Mouse (Mus musculus) forebrain, embryonic 12.5 days (tissue): Measurements from ENCODE around the gene Hsp90aa1. TPM values are rescaled to one million over a fixed set of nuclear protein-coding genes. Genes with fewer than 3 reads are reported as not detected.
"Not testable (repeated sequence)": the region's sequence is repeated elsewhere in the genome, so short reads cannot be mapped to it uniquely, and the experiment has no call there.

Source experiments
- ATAC-seq: fragments of 200-750 bp; cut with Nextera tagmentation; 2 replicates; pipeline ENCODE4 v1.8.0; 2017; ENCODE audit warnings: moderate TSS enrichment; ENCODE audit not compliant: low FRiP score
- H3K27ac ChIP-seq: fragments of 300-500 bp; sonication (generic); 2 replicates; pipeline ENCODE4 v1.5.1; 2016; ENCODE audit warnings: mild to moderate bottlenecking
- H3K27me3 ChIP-seq: fragments of 300-500 bp; sonication (generic); 2 replicates; pipeline ENCODE4 v1.6.1; 2016; ENCODE audit warnings: mild to moderate bottlenecking
- H3K36me3 ChIP-seq: fragments of 300-500 bp; sonication (generic); replicated peaks from 2 replicates; pipeline ENCODE4 v1.6.1; 2016; ENCODE audit warnings: mild to moderate bottlenecking
- H3K4me1 ChIP-seq: fragments of 300-500 bp; sonication (generic); 2 replicates; pipeline ENCODE4 v1.6.1; 2016
- H3K4me2 ChIP-seq: fragments of 300-500 bp; sonication (generic); 2 replicates; pipeline ENCODE4 v1.6.1; 2016; ENCODE audit warnings: mild to moderate bottlenecking, moderate library complexity
- H3K4me3 ChIP-seq: fragments of 300-500 bp; sonication (generic); replicated peaks from 2 replicates; pipeline ENCODE4 v1.5.1; 2016; ENCODE audit warnings: mild to moderate bottlenecking
- H3K9ac ChIP-seq: fragments of 300-500 bp; sonication (generic); 2 replicates; pipeline ENCODE4 v1.6.1; 2016; ENCODE audit warnings: mild to moderate bottlenecking
- H3K9me3 ChIP-seq: fragments of 300-500 bp; sonication (generic); 2 replicates; pipeline ENCODE4 v1.6.1; 2016
- WGBS: fragments of 180-500 bp; shearing (Covaris S2); methylation state at CpG from one replicate; pipeline ENCODE4 v1.1.7; 2016; 5-methylcytosine and 5-hydroxymethylcytosine counted together
- polyA plus RNA-seq: library from polyadenylated mRNA; unstranded; fragments of >200 nt; fragmentation: Nextera tagmentation; extraction: Ambion mirVana; gene quantifications from 2 replicates; pipeline ENCODE4 v1.2.1, GENCODE M21; 2016

Hsp90aa1 gene
- polyA plus RNA-seq, 1 experiment from 2014 or later, result 1,281 TPM

DNA sequence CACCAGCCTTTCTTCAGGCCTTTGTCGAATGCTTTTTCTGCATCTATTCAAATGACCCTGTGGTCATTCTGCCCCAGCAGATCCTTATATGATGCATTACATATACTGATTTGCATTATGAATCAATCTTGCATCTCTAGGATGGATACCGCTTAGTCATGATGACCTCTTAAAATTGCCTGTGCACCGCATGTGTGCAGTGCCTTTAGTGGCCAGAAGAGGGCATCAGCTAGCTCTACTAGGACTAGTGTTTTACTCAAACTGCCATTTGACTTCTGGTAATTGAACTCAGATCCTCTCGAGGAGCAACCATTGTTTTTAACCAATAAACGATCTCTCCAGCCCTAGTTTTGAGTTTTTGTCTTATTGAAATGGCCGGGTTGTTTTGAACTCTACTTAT, 11.3 kb upstream of the Hsp90aa1 start:
- WGBS, result 94% methylated on average over 6 of the region's 6 CpGs
- Histone ChIP-seq H3K27ac (no peak overlapping the region), H3K27me3 (peaks cover 11% of the 10 kb centered on the region; the same call in 1 of the 2 replicates), H3K4me2 (no peak overlapping the region), H3K9me3 (0 out of 2 replicates have a peak, but pooled peaks cover 4% of the 10 kb centered on the region), H3K4me1 (no peaks in the 10 kb centered on the region), H3K36me3 (no peaks in the 10 kb centered on the region), H3K4me3 (no peak overlapping the region), H3K9ac (no peak overlapping the region)
- ATAC-seq, result no peak

DNA sequence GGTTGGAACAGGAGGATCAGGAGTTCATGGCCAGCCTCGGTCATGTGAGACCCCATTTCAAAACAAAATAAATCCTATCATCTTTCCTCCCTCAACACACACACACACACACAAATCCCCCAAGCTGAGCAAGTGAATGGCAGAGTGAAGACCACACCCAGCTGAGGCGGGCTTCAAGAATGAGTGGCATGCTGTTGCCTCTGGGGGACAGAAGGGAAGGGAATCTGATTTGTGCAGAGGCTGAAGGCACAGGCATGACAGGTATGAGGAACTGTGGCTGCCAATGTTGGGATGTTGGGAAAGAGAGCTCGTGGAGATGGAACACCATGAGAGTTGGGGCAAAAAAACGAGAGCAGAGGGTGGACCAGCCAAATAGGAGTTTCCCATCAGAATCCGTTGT, 8.7 kb upstream of the Hsp90aa1 start:
- Histone ChIP-seq H3K9ac (no peak overlapping the region), H3K9me3 (0 out of 2 replicates have a peak, but pooled peaks cover 4% of the 10 kb centered on the region), H3K27me3 (0 out of 2 replicates have a peak, but pooled peaks cover 4% of the 10 kb centered on the region), H3K4me1 (peaks cover 8% of the 10 kb centered on the region), H3K4me3 (no peak overlapping the region), H3K36me3 (no peaks in the 10 kb centered on the region), H3K4me2 (no peak overlapping the region), H3K27ac (no peak overlapping the region)
- ATAC-seq, result no peak
- WGBS, result 72% methylated on average over 5 of the region's 5 CpGs

- no peak for ATAC-seq
- Histone ChIP-seq H3K4me1 (peaks cover 14% of the 10 kb centered on the region), H3K4me2 (peak overlapping the region; percentile 62; the same call in 1 of the 2 replicates), H3K9me3 (no peaks in the 10 kb centered on the region), H3K27me3 (0 out of 2 replicates have a peak, but pooled peaks cover 13% of the 10 kb centered on the region), H3K4me3 (no peak overlapping the region), H3K27ac (no peak overlapping the region), H3K36me3 (no peaks in the 10 kb centered on the region), H3K9ac (no peak overlapping the region)
- whole genome bisulfite sequencing, result 92% methylated on average over 7 of the region's 7 CpGs
These were observed 4.9 kb upstream of the Hsp90aa1 start for GRCm38 (mm10) chr12:110707451-110707850.

GRCm38 (mm10) chr12:110706337-110707231, 4.1 kb upstream of the Hsp90aa1 start:
- Histone ChIP-seq H3K9ac (peak overlapping the region; percentile 40), H3K4me3 (peak overlapping the region; percentile 36), H3K27ac (peak overlapping the region; percentile 79), H3K36me3 (no peaks in the 10 kb centered on the region), H3K4me2 (peak overlapping the region; percentile 62), H3K4me1 (peaks cover 14% of the 10 kb centered on the region), H3K9me3 (no peaks in the 10 kb centered on the region), H3K27me3 (0 out of 2 replicates have a peak, but pooled peaks cover 13% of the 10 kb centered on the region)
- peak; percentile 80 for ATAC-seq
- under 1% methylated on average over 27 of the region's 27 CpGs for WGBS

- H3K4me3 ChIP-seq, ATAC-seq: not testable (repeated sequence)
- WGBS, result 91% methylated on average over 4 of the region's 4 CpGs
These were observed 2.9 kb upstream of the Hsp90aa1 start for GRCm38 (mm10) chr12:110705419-110705818.

DNA sequence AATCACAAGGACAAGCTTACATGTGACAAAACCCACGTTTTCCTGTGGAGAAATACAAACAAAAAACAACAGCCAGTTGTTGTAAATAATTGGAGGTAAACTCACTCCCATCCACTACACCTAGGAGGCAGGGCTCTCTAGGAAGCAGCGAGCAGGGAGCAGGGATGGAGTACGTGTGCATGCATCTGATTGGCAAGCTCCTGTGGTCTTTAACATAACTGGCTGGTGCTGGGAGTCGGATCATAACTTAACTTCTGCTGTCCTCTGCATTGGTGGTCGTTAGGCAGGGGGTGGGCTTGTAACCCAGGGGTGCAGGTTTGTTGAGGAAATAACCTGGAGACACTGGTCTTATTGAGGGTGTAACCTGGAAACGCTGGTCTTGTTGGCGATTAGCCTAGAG, 1.2 kb upstream of the Hsp90aa1 start:
- no peak for ATAC-seq
- 75% methylated on average over 7 of the region's 7 CpGs for WGBS
- Histone ChIP-seq H3K9me3 (no peaks in the 10 kb centered on the region), H3K27me3 (0 out of 2 replicates have a peak, but pooled peaks cover 11% of the 10 kb centered on the region), H3K4me3 (no peak overlapping the region), H3K36me3 (no peaks in the 10 kb centered on the region), H3K27ac (no peak overlapping the region), H3K4me1 (peaks cover 14% of the 10 kb centered on the region), H3K4me2 (no peak overlapping the region), H3K9ac (no peak overlapping the region)

More at GRCm38 (mm10) chr12:110705419-110705818, 2.9 kb upstream of the Hsp90aa1 start:
- H3K9me3 ChIP-seq, H3K36me3 ChIP-seq, H3K4me2 ChIP-seq, H3K27ac ChIP-seq, H3K9ac ChIP-seq, H3K27me3 ChIP-seq: not testable (repeated sequence)
- H3K4me1 ChIP-seq, result peaks cover 14% of the 10 kb centered on the region

DNA sequence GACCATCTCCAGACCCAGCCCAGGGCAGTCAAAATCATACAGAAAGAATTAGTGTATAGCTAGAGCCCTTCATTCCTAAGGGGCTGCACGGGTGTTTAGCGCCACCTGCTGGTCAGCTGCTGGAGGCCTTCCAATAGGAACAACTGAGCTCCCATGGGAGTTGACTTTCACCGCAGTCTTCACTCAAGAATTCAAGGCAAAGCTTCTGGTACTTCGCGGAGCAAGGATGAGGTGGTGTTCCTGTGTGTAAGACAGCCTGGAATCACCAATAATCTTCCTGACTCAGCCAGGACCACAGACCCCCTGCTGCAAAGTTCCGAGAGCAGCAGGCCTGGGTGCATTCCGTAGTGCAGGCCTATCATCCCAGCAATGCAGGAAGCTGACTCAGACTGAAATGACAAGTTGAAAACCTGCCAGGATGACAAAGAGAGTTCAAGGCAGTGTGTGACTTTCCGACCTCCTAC, 512 bp upstream of the Hsp90aa1 start:
- 31% methylated on average over 8 of the region's 8 CpGs for WGBS
- no peaks in the 10 kb centered on the region for H3K36me3 ChIP-seq
- H3K27ac ChIP-seq, result no peak overlapping the region
- no peak overlapping the region for H3K4me3 ChIP-seq
- peak; percentile 52; the same call in 1 of the 2 replicates for ATAC-seq
- no peaks in the 10 kb centered on the region for H3K9me3 ChIP-seq
- peaks cover 14% of the 10 kb centered on the region for H3K4me1 ChIP-seq
- H3K9ac ChIP-seq, result no peak overlapping the region
- H3K27me3 ChIP-seq, result 0 out of 2 replicates have a peak, but pooled peaks cover 17% of the 10 kb centered on the region
- no peak overlapping the region for H3K4me2 ChIP-seq

- not testable (repeated sequence) for H3K4me3 ChIP-seq, ATAC-seq, H3K9me3 ChIP-seq, H3K4me2 ChIP-seq, H3K36me3 ChIP-seq, H3K27ac ChIP-seq
- Histone ChIP-seq H3K9ac (0 out of 2 replicates have a peak overlapping the region, but pooled peaks have one; percentile 12), H3K27me3 (0 out of 2 replicates have a peak, but pooled peaks cover 22% of the 10 kb centered on the region), H3K4me1 (peaks cover 12% of the 10 kb centered on the region)
- 13% methylated on average over 1 of the region's 3 CpGs for WGBS
These were observed 1.2 kb downstream of the Hsp90aa1 start for GRCm38 (mm10) chr12:110701363-110701762.

- no peaks in the 10 kb centered on the region for H3K9me3 ChIP-seq
- H3K9ac ChIP-seq, result 0 out of 2 replicates have a peak overlapping the region, but pooled peaks have one; percentile 12
- ATAC-seq, result no peak
- 64% methylated on average over 2 of the region's 2 CpGs for WGBS
- no peak overlapping the region for H3K4me3 ChIP-seq
- 0 out of 2 replicates have a peak, but pooled peaks cover 22% of the 10 kb centered on the region for H3K27me3 ChIP-seq
- no peaks in the 10 kb centered on the region for H3K36me3 ChIP-seq
- H3K27ac ChIP-seq, result no peak overlapping the region
- no peak overlapping the region for H3K4me2 ChIP-seq
- H3K4me1 ChIP-seq, result peaks cover 6% of the 10 kb centered on the region
These were observed 1.8 kb downstream of the Hsp90aa1 start for GRCm38 (mm10) chr12:110700730-110701129.

- no peak overlapping the region for H3K27ac ChIP-seq
- no peaks in the 10 kb centered on the region for H3K9me3 ChIP-seq
- H3K36me3 ChIP-seq, result peaks cover 7% of the 10 kb centered on the region
- ATAC-seq, result no peak
- H3K4me1 ChIP-seq, result peaks cover 13% of the 10 kb centered on the region
- H3K4me3 ChIP-seq, result no peak overlapping the region
- WGBS, result 61% methylated on average over 2 of the region's 2 CpGs
- no peak overlapping the region for H3K4me2 ChIP-seq
- 0 out of 2 replicates have a peak, but pooled peaks cover 14% of the 10 kb centered on the region for H3K27me3 ChIP-seq
- H3K9ac ChIP-seq, result no peak overlapping the region
These were observed 3.4 kb downstream of the Hsp90aa1 start for GRCm38 (mm10) chr12:110699171-110699547.

- Histone ChIP-seq H3K4me1 (peaks cover 16% of the 10 kb centered on the region), H3K4me2 (no peak overlapping the region)
These were observed 3.9 kb downstream of the Hsp90aa1 start for GRCm38 (mm10) chr12:110698523-110699170.

GRCm38 (mm10) chr12:110698080-110698479, 4.4 kb downstream of the Hsp90aa1 start:
- Histone ChIP-seq H3K4me2 (no peak overlapping the region), H3K4me3 (no peak overlapping the region), H3K27ac (no peak overlapping the region), H3K4me1 (peaks cover 19% of the 10 kb centered on the region), H3K9me3 (no peaks in the 10 kb centered on the region), H3K9ac (no peak overlapping the region), H3K27me3 (0 out of 2 replicates have a peak, but pooled peaks cover 13% of the 10 kb centered on the region), H3K36me3 (peaks cover 15% of the 10 kb centered on the region)
- ATAC-seq, result no peak
- 88% methylated on average over 1 of the region's 1 CpGs for WGBS

More at GRCm38 (mm10) chr12:110698523-110699170, 3.9 kb downstream of the Hsp90aa1 start:
- ATAC-seq, result no peak
- Histone ChIP-seq H3K27ac (no peak overlapping the region), H3K27me3 (0 out of 2 replicates have a peak, but pooled peaks cover 13% of the 10 kb centered on the region), H3K36me3 (peaks cover 10% of the 10 kb centered on the region), H3K4me3 (no peak overlapping the region), H3K9ac (no peak overlapping the region), H3K9me3 (no peaks in the 10 kb centered on the region)
- 47% methylated on average over 15 of the region's 15 CpGs for WGBS
